Mouse (Mus musculus) MEL (cell line): ENCODE data around the gene Tmppe. TPM values are rescaled to one million over a fixed set of nuclear protein-coding genes. Genes with fewer than 3 reads are reported as not detected.
"Not testable (repeated sequence)": the region's sequence is repeated elsewhere in the genome, so short reads cannot be mapped to it uniquely, and the experiment has no call there.

Experiments
- DNase-seq: peaks from one replicate; pipeline ENCODE4 v3.0.0; 2011; ENCODE audit warnings: low read depth, low spot score
- H3K27ac ChIP-seq: 2 replicates; pipeline ENCODE4 v1.5.1; 2012; ENCODE audit warnings: low read depth, mild to moderate bottlenecking, control low read depth, low read length, moderate library complexity; ENCODE audit not compliant: control insufficient read depth
- H3K27me3 ChIP-seq, 2 experiments: fragments of 150-350 bp in 1 of 2; sonication (generic) in 1 of 2; 2 replicates each; pipeline ENCODE4 v1.6.1; 2012; ENCODE audit warnings: low read length in 2 of 2, mild to moderate bottlenecking in 2 of 2, improper control_type of control experiment in 1 of 2, moderate library complexity in 1 of 2; ENCODE audit not compliant: insufficient read depth in 2 of 2, control insufficient read depth in 1 of 2
- H3K36me3 ChIP-seq, 2 experiments: 2 replicates each; pipeline ENCODE4 v1.6.1; 2012 to 2014; ENCODE audit warnings: low read length in 2 of 2, improper control_type of control experiment in 1 of 2, inconsistent platforms in 1 of 2, mild to moderate bottlenecking in 1 of 2; ENCODE audit not compliant: insufficient read depth in 2 of 2, control insufficient read depth in 1 of 2
- H3K4me1 ChIP-seq, 2 experiments: fragments of 150-350 bp in 1 of 2; sonication (generic) in 1 of 2; 2 replicates each; pipeline ENCODE4 v1.6.1; 2012; ENCODE audit warnings: low read length in 2 of 2, improper control_type of control experiment in 1 of 2, mild to moderate bottlenecking in 1 of 2; ENCODE audit not compliant: insufficient read depth in 2 of 2, control insufficient read depth in 1 of 2
- H3K4me3 ChIP-seq, 2 experiments: fragments of 150-350 bp in 1 of 2; sonication (generic) in 1 of 2; 2 replicates each; pipeline ENCODE4 v1.5.1; 2012; ENCODE audit warnings: low read depth in 2 of 2, low read length in 2 of 2, mild to moderate bottlenecking in 2 of 2, moderate library complexity in 2 of 2, control low read depth in 1 of 2, improper control_type of control experiment in 1 of 2; ENCODE audit not compliant: control insufficient read depth in 1 of 2, insufficient read depth in 1 of 2
- H3K79me2 ChIP-seq: 2 replicates; pipeline ENCODE4 v1.6.1; 2012; ENCODE audit warnings: mild to moderate bottlenecking, low read length, moderate library complexity; ENCODE audit not compliant: control insufficient read depth, poor library complexity, insufficient read depth
- H3K9ac ChIP-seq: 2 replicates; pipeline ENCODE4 v1.6.1; 2012; ENCODE audit warnings: low read depth, mild to moderate bottlenecking, control low read depth, low read length, moderate library complexity; ENCODE audit not compliant: control insufficient read depth, poor library complexity, severe bottlenecking
- H3K9me3 ChIP-seq: fragments of 150-350 bp; sonication (generic); replicated peaks from 2 replicates; pipeline ENCODE4 v1.6.1; 2012; ENCODE audit warnings: mild to moderate bottlenecking, low read length, improper control_type of control experiment, moderate library complexity; ENCODE audit not compliant: insufficient read depth
- BHLHE40 ChIP-seq: IDR thresholded peaks from 2 replicates; pipeline ENCODE4 v1.6.1; 2012; ENCODE audit warnings: low read depth, mild to moderate bottlenecking, inconsistent platforms, low read length, improper control_type of control experiment, borderline replicate concordance
- CTCF ChIP-seq, 3 experiments: IDR thresholded peaks in 2 of 3; conservative IDR thresholded peaks in 1 of 3; 2 replicates each; pipeline ENCODE4 v1.5.1; 2011 to 2012; ENCODE audit warnings: low read length in 3 of 3, low read depth in 2 of 3, mild to moderate bottlenecking in 2 of 3, improper control_type of control experiment in 1 of 3, inconsistent platforms in 1 of 3, mixed read lengths in 1 of 3, moderate library complexity in 1 of 3; ENCODE audit not compliant: control insufficient read depth in 1 of 3, insufficient read depth in 1 of 3, poor library complexity in 1 of 3, severe bottlenecking in 1 of 3
- GATA1 ChIP-seq: IDR thresholded peaks from 2 replicates; pipeline ENCODE4 v1.6.1; 2011; ENCODE audit warnings: low read depth, low read length, improper control_type of control experiment
- HCFC1 ChIP-seq: IDR thresholded peaks from 2 replicates; pipeline ENCODE4 v1.6.1; 2012; ENCODE audit warnings: low read depth, mild to moderate bottlenecking, inconsistent platforms, low read length, improper control_type of control experiment, moderate library complexity
- MXI1 ChIP-seq: IDR thresholded peaks from 2 replicates; pipeline ENCODE4 v1.6.1; 2011; ENCODE audit warnings: mild to moderate bottlenecking, low read depth, low read length, improper control_type of control experiment
- RAD21 ChIP-seq: IDR thresholded peaks from 2 replicates; pipeline ENCODE4 v1.6.1; 2011; ENCODE audit warnings: mild to moderate bottlenecking, low read depth, low read length, improper control_type of control experiment
- RCOR1 ChIP-seq: IDR thresholded peaks from 2 replicates; pipeline ENCODE4 v1.6.1; 2012; ENCODE audit warnings: low read depth, mild to moderate bottlenecking, inconsistent platforms, low read length, improper control_type of control experiment
- TAL1 ChIP-seq: IDR thresholded peaks from 2 replicates; pipeline ENCODE4 v1.6.1; 2012; ENCODE audit warnings: mild to moderate bottlenecking, inconsistent platforms, low read length, moderate library complexity, mixed read lengths
- USF1 ChIP-seq: IDR thresholded peaks from 2 replicates; pipeline ENCODE4 v1.6.1; 2014; ENCODE audit warnings: low read depth, mild to moderate bottlenecking, inconsistent platforms, low read length, improper control_type of control experiment, moderate library complexity
- polyA plus RNA-seq, 2 experiments: library from polyadenylated mRNA; stranded (reverse) in 1 of 2; unstranded in 1 of 2; fragments of >175 nt in 1 of 2; fragments of >200 nt in 1 of 2; gene quantifications; 2 replicates each; pipeline versions ENCODE4 v1.2.1 to v1.2.4; 2012; ENCODE audit warnings: low replicate concordance in 2 of 2, low read depth in 1 of 2; ENCODE audit not compliant: insufficient read length in 2 of 2, insufficient read depth in 1 of 2, missing spikeins in 1 of 2
- total RNA-seq: library from RNA; depleted of rRNA; stranded (reverse); fragments of 300-350 nt; gene quantifications from 2 replicates; pipeline ENCODE4 v1.2.3, GENCODE M21; 2012

Tmppe gene
- total and polyA plus RNA-seq, 3 experiments = 7.5 to 9.2 TPM; not detected in 1

DNA sequence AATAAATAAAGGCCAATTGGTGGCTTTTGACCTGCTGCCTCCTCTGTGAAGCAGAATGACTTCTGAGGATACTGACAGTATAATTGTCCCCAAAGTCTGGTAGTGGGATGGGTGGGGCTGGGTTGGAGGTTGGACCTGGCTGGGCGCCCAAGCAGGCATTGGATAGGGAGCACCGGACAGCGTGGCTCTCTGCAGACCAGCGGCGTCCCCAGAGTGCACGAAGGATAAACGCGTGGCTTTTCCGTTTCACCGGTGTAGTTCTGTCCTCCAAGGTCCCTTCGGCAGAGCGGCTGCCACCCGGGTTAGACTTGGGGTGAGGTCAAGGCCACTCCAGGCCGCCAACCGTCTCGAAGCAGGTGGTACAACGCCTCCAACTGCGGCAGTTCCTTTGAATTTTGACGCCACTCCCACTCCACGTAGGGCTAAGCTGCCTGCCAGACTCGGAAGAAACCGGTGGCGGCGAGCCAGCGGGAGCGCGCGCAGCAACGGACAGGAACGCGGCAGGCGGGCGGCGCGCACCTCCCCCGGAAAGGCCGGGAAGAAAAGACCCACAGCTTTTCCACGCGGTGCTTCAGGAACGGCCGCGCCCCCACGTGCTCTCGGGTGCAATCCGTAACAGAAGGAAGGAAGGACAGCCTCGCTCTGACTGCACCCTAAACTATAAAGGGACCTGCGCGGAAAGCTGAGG lies 33.0 kb upstream of the Tmppe start (continued):
- TF ChIP-seq GATA1 (no peak), MXI1 (peak; percentile 96), RCOR1 (no peak), USF1 (no peak; the same call in 1 of the 2 replicates), BHLHE40 (no peak), RAD21 (no peak)

DNA sequence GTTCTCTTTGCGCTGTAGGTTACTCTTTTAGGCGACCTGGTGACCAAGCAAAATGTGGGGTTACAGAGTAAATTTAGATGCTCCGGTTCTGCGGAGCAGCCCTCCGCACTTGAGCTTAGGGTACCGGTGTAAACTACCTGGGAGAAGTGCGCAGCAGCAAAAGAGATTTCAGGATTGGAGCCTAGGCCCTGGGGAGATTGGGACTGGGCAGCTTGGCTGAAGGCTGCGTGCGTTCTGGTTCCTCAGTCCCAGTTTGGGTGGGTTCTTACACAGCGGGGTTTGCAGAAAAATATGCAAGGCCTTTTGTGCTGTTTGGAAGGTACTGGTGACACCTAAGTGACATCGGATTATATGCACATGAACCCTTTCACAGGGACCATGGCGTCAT lies 32.4 kb upstream of the Tmppe start:
- peaks cover 3 to 9% of the 10 kb centered on the region in 2 experiments for H3K4me1 ChIP-seq
- peaks cover 9% of the 10 kb centered on the region for H3K79me2 ChIP-seq

DNA sequence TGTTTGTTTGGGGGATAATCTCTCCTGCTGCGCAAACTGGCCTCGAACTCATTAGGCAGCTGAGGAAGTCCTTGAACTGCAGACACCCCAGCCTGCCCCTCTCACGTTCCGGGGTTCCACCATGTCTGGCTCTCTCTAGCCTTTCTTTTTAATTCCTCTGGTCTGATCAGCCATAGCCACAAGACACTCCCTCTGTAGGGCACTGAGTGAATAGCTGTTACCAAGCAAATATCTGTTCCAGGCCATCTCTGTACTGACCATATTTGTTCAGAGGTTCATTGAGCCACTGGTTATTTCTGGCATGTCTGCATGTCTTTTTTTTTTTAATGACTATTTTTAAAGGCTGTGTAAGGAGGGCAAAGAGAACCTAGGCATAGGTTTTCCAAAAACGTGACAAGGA lies 31.5 kb upstream of the Tmppe start:
- Histone ChIP-seq H3K27ac (peak overlapping the region; percentile 64), H3K4me3 (peak overlapping the region; percentile 79 to 82), H3K9ac (peak overlapping the region; percentile 91)
- H3K36me3 ChIP-seq, H3K79me2 ChIP-seq, H3K4me1 ChIP-seq, H3K9me3 ChIP-seq, H3K27me3 ChIP-seq: not testable (repeated sequence)
- peak in 2 of 3 experiments; percentile 24 to 30; a peak in 3 of 6 replicates for TF ChIP-seq CTCF (IDR thresholded peaks at IDR 0.05 in 2 of 3, conservative IDR thresholded peaks at IDR 0.05 in 1 of 3; ENCODE audit: control insufficient read depth in 1 of 3, insufficient read depth in 1 of 3, low read depth in 2 of 3, low read length in 3 of 3, poor library complexity in 1 of 3, severe bottlenecking in 1 of 3)
- DNase-seq = peak; percentile 52

More for the DNA sequence above, 32.4 kb upstream of the Tmppe start:
- Histone ChIP-seq H3K9ac (peak overlapping the region; percentile 91), H3K27me3 (no peaks in the 10 kb centered on the region), H3K4me3 (peak overlapping the region; percentile 79 to 82), H3K9me3 (no peaks in the 10 kb centered on the region), H3K36me3 (no peaks in the 10 kb centered on the region; a peak in 1 of 4 replicates), H3K27ac (peak overlapping the region; percentile 77)
- TF ChIP-seq HCFC1 = 0 out of 2 replicates have a peak, but pooled peaks have one; percentile 5
- no peak for TF ChIP-seq TAL1
- no peak for DNase-seq

GRCm38 (mm10) chr9:114371717-114372116 lies 29.2 kb upstream of the Tmppe start:
- peaks cover 10 to 25% of the 10 kb centered on the region in 2 experiments for H3K4me1 ChIP-seq
- H3K27me3 ChIP-seq, H3K9me3 ChIP-seq, H3K4me3 ChIP-seq, H3K79me2 ChIP-seq, H3K27ac ChIP-seq: not testable (repeated sequence)
- peaks cover 2 to 12% of the 10 kb centered on the region in 2 experiments; a peak in 3 of 4 replicates for H3K36me3 ChIP-seq
- DNase-seq = peak; percentile 42
- peak in 2 of 3 experiments; percentile 8 to 39; a peak in 2 of 6 replicates for TF ChIP-seq CTCF (IDR thresholded peaks at IDR 0.05 in 2 of 3, conservative IDR thresholded peaks at IDR 0.05 in 1 of 3; ENCODE audit: control insufficient read depth in 1 of 3, insufficient read depth in 1 of 3, low read depth in 2 of 3, low read length in 3 of 3, poor library complexity in 1 of 3, severe bottlenecking in 1 of 3)
- TF ChIP-seq, all 39 proteins: peak for 1; not testable (repeated sequence) for 38
- not testable (repeated sequence) for H3K9ac ChIP-seq
